Mouse (Mus musculus) CH12.LX (cell line): ENCODE measurements at regions not wholly inside any gene's neighbourhood (a gene's known extent, or its start where the extent isn't known, plus 50 kb on each side); places are given as distances from the start of the nearest gene placed in this dataset.

Experiments
- CTCF ChIP-seq, 2 experiments: IDR thresholded peaks in 1 of 2; conservative IDR thresholded peaks in 1 of 2; 2 replicates each; pipeline ENCODE4 v1.5.1; 2011 to 2012; ENCODE audit warnings: low read depth in 2 of 2, low read length in 2 of 2, improper control_type of control experiment in 1 of 2, inconsistent platforms in 1 of 2, mild to moderate bottlenecking in 1 of 2, moderate library complexity in 1 of 2
- E2F4 ChIP-seq: IDR thresholded peaks from 2 replicates; pipeline ENCODE4 v1.6.1; 2011; ENCODE audit warnings: low read depth, low read length, improper control_type of control experiment; ENCODE audit not compliant: insufficient replicate concordance
- EP300 ChIP-seq: IDR thresholded peaks from 2 replicates; pipeline ENCODE4 v1.6.1; 2011; ENCODE audit warnings: low read length, improper control_type of control experiment
- MAX ChIP-seq: IDR thresholded peaks from 2 replicates; pipeline ENCODE4 v1.6.1; 2011; ENCODE audit warnings: low read length, improper control_type of control experiment
- MXI1 ChIP-seq: IDR thresholded peaks from 2 replicates; pipeline ENCODE4 v1.6.1; 2011; ENCODE audit warnings: mild to moderate bottlenecking, low read depth, low read length, improper control_type of control experiment
- NRF1 ChIP-seq: IDR thresholded peaks from 2 replicates; pipeline ENCODE4 v1.6.1; 2014; ENCODE audit warnings: low read depth, mild to moderate bottlenecking, inconsistent platforms, low read length, improper control_type of control experiment, moderate library complexity
- PAX5 ChIP-seq: IDR thresholded peaks from 2 replicates; pipeline ENCODE4 v1.6.1; 2012; ENCODE audit warnings: low read length, inconsistent platforms, mixed read lengths
- POLR2A ChIP-seq: IDR thresholded peaks from 2 replicates; pipeline ENCODE4 v1.6.1; 2011; ENCODE audit warnings: low read depth, mild to moderate bottlenecking, improper control_type of control experiment, low read length
- SIN3A ChIP-seq: IDR thresholded peaks from 2 replicates; pipeline ENCODE4 v1.6.1; 2012; ENCODE audit warnings: low read length, improper control_type of control experiment, inconsistent platforms
- ZNF384 ChIP-seq: IDR thresholded peaks from 2 replicates; pipeline ENCODE4 v1.6.1; 2012; ENCODE audit warnings: low read depth, low read length, improper control_type of control experiment, inconsistent platforms

DNA sequence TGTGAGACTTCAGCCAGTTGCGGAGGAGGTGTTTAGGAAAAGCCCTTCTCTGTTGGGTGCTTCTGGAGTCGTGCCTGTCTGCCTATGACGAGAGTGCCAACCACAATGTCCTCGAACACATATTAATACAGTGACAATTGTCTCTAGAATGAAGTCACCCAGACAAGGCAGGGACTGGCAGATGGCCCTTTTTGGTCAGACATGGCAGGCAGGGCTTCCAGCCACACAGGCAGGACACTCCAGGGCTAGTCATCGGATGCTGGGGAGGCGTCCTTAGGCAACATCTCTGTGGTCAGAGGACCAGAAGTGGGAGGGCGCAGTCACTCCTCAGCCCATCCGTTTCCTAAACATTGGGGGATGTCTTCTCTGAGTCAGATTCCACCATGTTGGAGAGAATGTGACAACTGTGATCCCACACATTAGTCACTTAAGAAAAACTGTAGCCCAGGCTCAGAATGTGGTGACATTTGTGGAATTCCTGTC lies 53.0 kb upstream of the Itga11 start:
- TF ChIP-seq CTCF (conservative IDR thresholded peaks at IDR 0.05 in 1 of 2, IDR thresholded peaks at IDR 0.05 in 1 of 2; ENCODE audit: low read depth in 2 of 2, low read length in 2 of 2): no peak
- TF ChIP-seq POLR2A: no peak
- TF ChIP-seq ZNF384: no peak
- no peak for TF ChIP-seq MAX
- TF ChIP-seq SIN3A: no peak
- TF ChIP-seq E2F4: no peak
- TF ChIP-seq NRF1: no peak
- no peak for TF ChIP-seq PAX5
- TF ChIP-seq EP300: no peak
- no peak for TF ChIP-seq MXI1
